Mouse (Mus musculus): Measurements from ENCODE around the gene Npas3.

GRCm38 (mm10) chr12:53321018-53321417 is 72.5 kb downstream of the Npas3 start:
- TF ChIP-seq CTCF (IDR thresholded peaks at IDR 0.05; ENCODE audit: insufficient read depth, low read depth, low read length) (no peak), POLR2A (IDR thresholded peaks at IDR 0.05; ENCODE audit: insufficient read depth, low read depth, low read length) (no peak)

Data from olfactory bulb, adult 2 months (tissue).